Mouse (Mus musculus) spleen, postnatal 0 days (tissue): ENCODE measurements around the gene Neurog1. TPM values are rescaled to one million over a fixed set of nuclear protein-coding genes. Genes with fewer than 3 reads are reported as not detected.

Source experiments
- polyA plus RNA-seq: library from polyadenylated mRNA; unstranded; fragments of >200 nt; fragmentation: Nextera tagmentation; extraction: Ambion mirVana; gene quantifications from 2 replicates; pipeline ENCODE4 v1.2.1, GENCODE M21; 2015

The Neurog1 gene
- not detected in 2 replicates for polyA plus RNA-seq

GRCm38 (mm10) chr13:56251924-56252619, at the start of gene Neurog1:
Gene Neurog1, minus strand, starts transcription at chr13:56252163.

GRCm38 (mm10) chr13:56295943-56296658, 44.1 kb upstream of the Neurog1 start, which contains the start of gene Cxcl14:
Gene Cxcl14, minus strand, starts transcription at chr13:56296551.

Other genes with a start within 250 kb of the Neurog1 start
- gene H2afy, start 115.8 kb downstream of the Neurog1 start, polyA plus RNA-seq: 118 and 146 TPM in 2 replicates
- gene Tifab, start 73.3 kb downstream of the Neurog1 start, polyA plus RNA-seq: 9.5 and 14.0 TPM in 2 replicates
- 3.0 and 4.0 TPM in 2 replicates for gene Cxcl14, start 44.4 kb upstream of the Neurog1 start, polyA plus RNA-seq
- not detected in 2 replicates for gene Gm3045, start 174.4 kb upstream of the Neurog1 start, polyA plus RNA-seq
- gene Slc25a48, start 186.2 kb upstream of the Neurog1 start, polyA plus RNA-seq: not detected in 2 replicates
- not detected in 2 replicates for gene Il9, start 230.1 kb upstream of the Neurog1 start, polyA plus RNA-seq